Mouse (Mus musculus) liver, adult (tissue): ENCODE measurements around the gene Gstt3.
A peak's percentile ranks its signal among the peaks of the same experiment; 100 is the strongest.

Experiments
- GATA4 ChIP-seq: IDR thresholded peaks from 2 replicates; pipeline ENCODE4 v1.6.1; 2014; ENCODE audit warnings: mild to moderate bottlenecking, low read length; ENCODE audit not compliant: insufficient replicate concordance

Gene Gstt3

DNA sequence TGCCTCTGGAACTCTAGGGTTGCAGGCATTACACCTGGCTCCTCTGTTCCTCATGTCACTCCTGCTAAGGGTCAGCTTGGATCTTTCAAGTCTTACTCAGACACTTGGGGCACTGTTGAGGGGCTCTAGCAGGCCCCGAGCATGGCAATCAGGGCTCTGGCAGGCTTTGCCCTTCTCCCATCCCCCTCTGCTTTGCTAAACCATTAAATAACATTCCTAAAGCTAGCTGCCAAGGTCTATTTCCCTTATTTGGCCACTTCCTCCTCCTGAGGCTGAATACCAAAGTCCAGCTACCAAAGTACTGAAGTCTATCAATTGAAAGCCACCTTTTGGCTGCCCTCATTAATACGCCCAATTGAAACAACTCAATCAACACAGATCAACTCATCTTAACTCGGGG, 13.7 kb upstream of the Gstt3 start:
- no peak for TF ChIP-seq GATA4

DNA sequence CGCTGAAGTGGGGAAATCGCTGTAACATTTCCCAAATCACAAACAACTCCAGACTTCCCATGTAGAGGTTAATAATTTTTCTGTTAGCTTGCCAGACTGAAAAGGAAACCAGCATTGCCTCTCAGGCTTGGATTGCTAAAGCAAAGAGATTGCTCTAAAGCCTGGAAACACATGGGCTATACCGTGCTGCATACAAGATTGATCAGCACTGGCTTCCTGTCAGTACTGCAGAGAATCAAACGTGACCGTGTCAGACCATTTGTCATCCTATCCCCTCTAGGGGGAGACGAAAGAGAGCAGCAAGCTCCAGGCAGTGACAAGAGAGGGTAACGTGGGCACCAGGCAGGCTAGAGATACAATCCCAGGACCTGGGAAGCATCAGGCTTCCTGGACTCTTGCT, 9.6 kb upstream of the Gstt3 start:
- TF ChIP-seq GATA4: no peak

DNA sequence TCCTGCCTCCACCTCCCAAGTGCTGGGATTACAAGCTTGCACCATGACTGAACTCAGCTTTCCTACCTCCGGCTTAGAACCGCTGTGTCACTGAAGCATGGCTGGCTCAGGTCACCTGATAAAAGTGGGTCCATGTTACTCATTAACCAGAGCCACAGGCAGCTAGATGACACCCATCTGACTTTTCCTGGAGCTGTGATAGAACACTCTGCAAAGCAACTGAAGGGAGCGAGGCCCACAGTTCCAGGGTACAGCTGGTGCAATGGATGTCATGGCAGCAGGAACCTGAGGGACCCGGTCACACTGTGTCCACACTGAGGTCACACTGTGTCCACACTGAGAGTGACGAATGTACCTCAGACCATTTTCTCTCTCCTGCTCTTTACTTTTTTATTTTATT, 8.6 kb upstream of the Gstt3 start:
- TF ChIP-seq GATA4: no peak

DNA sequence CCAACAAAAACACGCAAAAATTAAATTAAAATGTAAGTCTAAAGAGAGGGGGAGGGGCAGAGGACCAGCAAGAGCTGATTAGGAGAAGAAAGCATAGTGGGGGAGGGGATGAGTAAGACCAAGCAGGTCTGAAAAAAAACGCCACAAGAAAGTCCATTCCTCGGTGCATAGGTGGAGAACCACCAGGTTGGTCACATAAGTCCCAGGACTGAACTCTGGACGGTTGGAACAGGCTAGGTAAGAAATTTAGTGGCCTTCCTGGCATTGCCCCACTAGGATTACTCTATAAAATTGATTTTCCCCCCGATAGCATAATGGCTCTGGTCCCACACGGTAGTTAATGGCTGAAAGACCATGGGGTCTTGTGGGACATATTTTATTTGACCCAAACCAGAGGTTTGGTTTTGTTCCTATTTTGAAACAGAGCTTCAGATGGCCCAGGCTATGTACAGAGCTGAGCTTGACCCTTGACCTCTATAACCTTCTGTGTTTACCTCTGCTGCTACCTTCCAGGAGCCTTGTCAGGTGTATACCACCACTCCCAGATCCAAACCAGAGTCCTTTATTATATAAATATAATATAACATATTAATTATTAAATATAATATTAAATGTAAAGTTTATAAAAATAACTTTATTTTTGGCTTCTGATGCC, 8.0 kb upstream of the Gstt3 start:
- TF ChIP-seq GATA4: no peak

DNA sequence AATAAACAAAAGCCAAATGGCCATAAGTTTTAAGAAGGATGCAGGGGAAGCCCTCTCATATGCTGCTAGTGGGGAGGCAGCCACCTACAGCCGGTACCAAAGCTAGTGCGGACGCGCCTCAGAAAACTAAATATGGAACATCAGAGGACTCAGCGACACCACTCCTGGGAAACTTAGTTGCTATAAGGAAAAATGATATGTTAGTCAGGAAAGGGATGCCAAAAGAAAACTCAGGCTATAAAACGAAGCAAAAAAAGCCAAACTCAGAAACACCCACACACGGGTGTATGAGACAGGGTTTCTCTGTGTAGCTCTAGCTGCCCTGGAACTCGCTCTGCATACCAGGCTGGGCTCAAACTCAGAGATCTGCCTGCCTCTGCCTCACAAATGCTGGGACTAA, 7.1 kb upstream of the Gstt3 start:
- TF ChIP-seq GATA4: no peak

DNA sequence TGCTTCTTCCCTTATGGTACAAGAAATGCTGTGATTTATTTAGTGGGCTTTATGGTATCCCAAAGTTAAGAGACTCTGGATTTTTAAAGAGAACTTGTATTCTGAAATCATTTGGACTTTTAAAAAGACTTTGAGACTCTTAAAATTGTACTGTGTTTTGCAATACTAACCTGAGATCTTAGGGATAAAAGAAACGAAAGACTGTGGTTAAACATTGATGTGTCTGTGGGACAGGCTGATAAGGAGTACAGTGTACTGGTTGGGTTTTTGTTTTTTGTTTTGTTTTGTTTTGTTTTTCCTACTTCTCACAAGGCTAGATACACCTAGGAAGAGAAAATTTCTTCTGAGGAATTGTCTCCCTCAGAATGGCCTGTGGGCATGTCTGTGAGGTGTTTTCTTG, 4.2 kb upstream of the Gstt3 start:
- TF ChIP-seq GATA4: peak; percentile 57; the same call in 1 of the 2 replicates

DNA sequence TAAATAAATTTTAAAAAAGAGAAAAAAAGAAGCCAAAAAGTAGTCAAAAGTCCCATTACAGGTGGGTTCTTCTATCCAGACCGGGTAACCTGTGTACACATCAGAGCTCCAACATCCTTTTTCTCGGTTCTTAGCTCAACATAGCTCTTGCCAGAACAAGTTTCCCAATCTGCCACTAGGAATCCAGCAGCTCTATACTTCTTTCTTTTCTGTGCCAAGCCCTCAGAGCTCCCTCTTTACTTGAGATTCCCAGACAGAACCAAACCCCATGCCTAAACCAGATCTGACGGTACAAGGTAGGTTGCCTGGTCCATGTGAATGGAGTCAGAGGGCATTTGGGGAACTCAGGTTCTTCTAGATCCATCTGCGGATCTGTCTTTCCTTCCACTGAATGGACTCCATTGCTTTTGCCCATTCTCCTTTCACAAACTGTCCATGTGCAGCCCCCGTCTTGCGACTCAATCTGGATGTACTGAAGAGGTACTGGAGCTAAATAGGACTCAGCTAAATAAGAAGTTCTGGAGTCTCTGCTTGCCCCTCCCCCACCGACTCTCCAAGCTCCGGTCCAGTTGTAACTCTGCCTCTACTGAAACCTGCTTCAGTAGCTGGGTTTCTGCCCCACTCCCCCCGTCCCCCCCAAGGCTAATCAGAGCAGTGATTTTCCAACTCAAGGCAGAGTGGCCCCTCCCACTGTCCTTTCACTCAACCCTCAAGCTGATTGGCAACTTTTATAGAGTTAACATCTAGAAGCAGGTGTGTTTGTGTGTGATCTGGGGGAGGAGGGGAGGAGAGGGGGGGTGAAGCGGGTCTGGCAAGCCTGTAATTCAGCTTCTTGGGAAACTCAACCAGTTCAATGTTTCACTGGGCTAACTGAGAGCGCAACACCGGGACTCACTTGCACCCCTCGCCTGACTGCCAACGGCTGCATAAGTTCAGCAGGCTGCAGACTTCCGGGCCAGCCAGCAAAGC, 1.7 kb downstream of the Gstt3 start:
- no peak for TF ChIP-seq GATA4

DNA sequence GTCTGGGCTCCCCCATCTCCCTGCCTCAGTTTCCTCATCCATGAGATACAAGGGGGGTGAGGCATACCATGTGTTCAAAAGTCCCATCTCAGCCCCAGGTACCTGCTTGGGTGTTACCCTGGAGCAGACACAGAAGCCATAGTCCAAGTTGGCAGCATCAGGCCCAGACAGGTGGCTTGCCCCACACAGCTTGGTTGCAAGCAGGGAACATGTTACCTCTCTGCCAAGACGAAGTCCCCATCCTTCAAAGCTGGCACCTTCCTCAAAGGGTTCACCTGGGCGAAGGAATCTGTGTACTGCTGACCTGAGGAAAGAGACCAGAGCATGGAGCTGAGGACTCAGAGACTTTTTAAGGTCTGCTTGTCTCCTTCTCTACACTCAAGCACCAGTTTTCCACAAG, 3.3 kb downstream of the Gstt3 start:
- TF ChIP-seq GATA4: no peak

DNA sequence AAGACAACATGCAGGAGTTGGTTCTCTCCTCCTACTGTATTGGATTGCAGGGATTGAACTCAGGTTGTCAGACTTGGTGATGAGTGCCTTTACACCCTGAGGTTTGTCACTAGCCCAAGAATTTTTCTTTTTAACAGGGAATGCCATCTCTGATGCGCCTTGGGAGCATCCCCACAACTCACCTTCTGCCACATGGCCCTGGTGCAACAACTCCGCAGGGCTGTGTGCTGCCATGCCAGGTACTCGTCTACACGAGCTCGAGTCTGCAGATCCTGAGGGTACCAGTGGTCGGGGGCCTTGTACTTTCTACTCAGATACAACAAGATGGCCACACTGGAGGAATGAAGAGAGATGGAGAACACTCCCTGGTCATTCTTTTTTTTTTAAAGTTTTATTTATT, 4.7 kb downstream of the Gstt3 start:
- no peak for TF ChIP-seq GATA4

DNA sequence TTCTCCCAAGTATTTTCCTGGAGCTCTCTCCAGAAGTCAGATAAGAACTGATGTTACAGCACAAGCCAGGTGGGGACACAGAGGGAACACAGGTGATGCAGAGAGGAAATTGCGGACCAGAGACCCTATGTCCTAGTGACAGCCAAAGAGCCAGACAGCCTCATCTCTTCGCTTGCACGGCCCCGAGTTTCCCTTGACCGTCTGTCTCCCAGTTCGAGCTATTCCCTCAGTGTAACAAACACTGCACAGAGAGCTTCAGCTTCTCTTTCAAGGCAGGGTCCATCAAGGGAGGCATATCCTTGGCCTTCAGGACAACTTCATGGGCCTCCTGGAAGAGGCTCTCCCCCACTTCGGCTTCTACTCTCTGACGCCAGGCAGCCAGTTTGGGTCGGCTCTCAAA, 6.6 kb downstream of the Gstt3 start:
- TF ChIP-seq GATA4: no peak

DNA sequence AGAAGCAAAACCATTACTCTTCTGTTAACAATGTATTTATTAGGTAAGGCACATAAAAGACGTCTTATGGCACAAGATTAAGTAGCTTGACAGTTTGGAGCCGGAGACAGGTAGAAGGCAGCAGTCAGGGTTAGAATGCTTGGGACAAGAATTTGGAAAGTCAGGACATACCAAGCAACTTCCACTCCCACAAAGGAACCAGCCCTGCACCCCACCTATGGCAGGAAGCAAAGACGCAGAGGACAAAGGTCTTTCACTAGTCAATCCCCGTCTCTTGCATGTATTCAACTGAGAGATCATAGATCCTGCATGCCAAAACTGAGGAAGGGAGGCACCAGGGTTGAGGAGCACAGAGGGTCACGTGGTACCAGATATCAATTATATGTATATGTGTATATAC, 7.1 kb downstream of the Gstt3 start:
- TF ChIP-seq GATA4: no peak

DNA sequence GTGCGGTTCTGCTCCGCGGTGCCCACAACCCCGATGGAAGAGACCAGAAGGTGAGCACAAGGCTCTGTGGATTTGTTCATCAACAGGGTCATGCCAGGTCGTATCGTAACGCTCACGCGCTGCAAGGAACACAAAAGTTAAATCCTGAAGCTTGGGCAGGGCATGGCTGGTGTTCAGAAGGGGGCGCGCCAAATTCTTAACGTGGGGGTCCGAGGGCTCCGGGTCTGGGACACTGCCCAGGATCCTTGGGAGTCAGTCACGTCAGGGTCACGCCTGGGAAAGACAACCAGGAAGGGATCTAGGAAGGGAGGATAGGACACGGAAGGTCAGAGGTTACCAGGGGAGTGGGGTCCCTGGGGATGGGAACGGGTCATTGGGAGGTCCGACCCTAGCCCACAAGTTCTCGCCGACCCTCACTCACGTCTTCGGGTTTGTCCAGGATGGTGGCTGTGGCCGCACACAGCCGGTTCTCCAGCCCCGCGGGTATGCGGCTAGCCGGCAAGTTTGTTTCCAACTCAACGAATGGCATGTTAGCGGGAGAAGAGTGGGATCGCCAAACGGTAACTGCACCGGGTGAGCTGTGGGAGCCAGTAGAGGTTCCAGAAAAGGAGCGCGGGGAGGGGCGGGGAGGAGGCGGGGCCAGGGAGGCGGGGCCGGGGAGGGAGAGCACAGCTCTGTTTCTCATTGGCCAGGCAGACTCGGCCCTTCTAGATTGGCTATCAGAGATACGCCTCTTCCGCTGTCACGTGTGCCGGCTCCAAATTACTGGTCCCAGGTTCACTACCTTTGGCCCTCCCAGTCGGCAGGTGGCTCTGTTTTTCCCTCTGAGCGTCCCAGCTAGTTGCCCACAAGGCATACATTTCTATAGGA, 8.2 kb downstream of the Gstt3 start, which contains the start of gene Ddt:
Ddt (minus strand) TSS at position 620 of the 870 bp plus-strand sequence.
- TF ChIP-seq GATA4: no peak

DNA sequence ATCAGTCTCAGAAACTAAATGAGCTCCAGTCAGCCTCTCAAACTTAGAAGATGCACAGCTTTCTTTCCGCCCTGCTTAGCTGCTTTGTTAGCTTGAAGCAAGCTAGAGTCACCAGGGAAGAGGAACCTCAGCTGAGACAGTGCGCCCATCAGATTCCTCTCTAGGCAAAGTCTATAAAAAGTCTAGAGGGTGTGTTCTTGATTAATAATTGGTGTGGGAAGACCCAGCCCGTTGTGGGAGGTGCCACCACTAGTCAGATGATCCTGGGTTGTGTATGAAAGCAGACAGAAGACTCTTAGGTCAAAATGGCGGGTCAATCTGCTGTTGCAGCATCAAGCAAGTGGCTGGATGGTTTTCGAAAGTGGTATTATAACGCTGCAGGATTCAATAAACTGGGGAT, 14.4 kb downstream of the Gstt3 start:
- no peak for TF ChIP-seq GATA4

DNA sequence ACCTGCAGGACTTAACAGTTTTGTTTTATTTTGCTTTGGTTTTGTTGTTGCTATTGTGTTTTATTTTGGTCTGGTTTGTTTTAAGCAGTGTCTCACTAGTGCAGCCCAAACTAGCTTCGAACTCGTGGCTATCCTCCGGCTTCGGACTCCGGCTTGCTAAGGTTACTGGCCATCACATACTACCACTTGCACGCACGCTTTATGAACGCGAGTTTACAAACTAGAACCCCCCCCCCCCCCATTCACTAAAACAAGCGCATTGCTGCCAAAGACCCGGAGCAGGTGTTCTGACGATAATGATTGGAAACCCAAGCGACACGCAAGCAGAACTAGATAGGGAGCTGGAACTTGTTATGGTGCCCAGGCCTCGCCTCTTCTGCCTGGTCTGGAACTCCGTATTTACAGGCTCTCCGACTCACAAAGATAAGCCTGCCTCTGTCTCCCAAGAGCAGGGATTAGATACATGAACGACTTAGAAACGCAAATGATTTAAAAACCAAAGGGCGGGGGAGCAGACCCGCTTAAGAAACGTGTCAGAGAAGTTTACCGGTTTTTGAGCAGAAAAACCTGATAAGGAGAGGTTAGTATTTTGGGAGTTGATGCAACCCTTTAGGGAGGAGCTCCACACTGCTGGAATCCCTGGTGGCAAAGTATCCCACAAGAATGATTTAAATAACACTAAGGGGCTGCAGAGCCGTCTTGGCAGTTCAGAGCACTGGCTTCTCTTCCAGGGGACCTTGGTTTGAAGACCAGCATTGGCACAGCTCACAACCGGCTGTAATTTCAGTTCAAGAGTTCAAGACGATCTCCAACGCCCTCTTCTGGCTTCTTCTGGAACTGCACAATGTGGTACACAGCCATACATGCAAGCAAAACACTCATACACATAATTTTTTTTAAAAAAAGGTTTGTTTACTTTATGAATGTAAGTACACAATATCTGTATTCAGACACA, 16.4 kb downstream of the Gstt3 start:
- no peak for TF ChIP-seq GATA4
